Mouse (Mus musculus): ENCODE measurements at regions not wholly inside any gene's neighbourhood (a gene's known extent, or its start where the extent isn't known, plus 50 kb on each side); places are given as distances from the start of the nearest gene placed in this dataset.

DNA sequence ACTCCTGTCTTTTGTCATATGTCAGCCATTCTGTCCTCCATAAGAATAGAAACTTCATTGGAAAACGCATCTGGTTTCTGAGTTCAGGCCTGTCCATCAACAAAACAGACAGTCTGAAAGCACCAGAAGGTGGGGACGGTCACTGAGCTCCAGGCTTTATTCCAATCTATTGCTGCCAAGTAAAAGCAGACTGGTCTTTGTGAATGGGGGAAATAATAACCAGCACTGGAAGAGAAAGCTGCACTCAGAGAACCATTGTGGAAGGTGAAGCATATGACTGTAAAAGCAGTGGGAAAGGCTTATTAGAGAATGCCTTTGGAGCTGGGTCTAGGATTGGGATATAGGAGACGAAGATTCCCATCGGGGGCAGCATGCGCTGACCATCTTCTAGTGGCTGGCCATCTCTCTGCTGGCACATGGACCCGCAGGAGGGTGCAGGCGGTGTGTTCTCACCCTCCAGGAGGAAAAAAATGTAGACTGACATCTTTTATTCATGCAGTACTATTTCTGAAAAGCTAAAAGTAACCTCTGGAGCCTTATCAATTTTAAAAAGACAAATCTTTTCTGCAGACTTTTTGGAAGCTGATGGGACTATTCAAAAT lies 1638.0 kb downstream of the Car8 start:
- TF ChIP-seq JUND (conservative IDR thresholded peaks at IDR 0.05; ENCODE audit: low read depth, low read length) (no peak), CTCF (conservative IDR thresholded peaks at IDR 0.05 in 1 of 2, IDR thresholded peaks at IDR 0.05 in 1 of 2; ENCODE audit: low read depth in 2 of 2, low read length in 2 of 2) (no peak)

Data from CH12.LX (cell line).